Mouse (Mus musculus) liver, embryonic 13.5 days (tissue): ENCODE measurements around the gene Lnx1. TPM values are rescaled to one million over a fixed set of nuclear protein-coding genes. Genes with fewer than 3 reads are reported as not detected.

Experiments used
- ATAC-seq: fragments of 200-750 bp; cut with Nextera tagmentation; 2 replicates; pipeline ENCODE4 v1.8.0; 2017; ENCODE audit warnings: low read depth, mild to moderate bottlenecking, moderate number of reproducible peaks, moderate library complexity
- DNase-seq: peaks from one replicate; pipeline ENCODE4 v3.0.0; 2022
- H3K27ac ChIP-seq: fragments of 300-500 bp; sonication (generic); 2 replicates; pipeline ENCODE4 v1.5.1; 2015; ENCODE audit warnings: moderate library complexity, mild to moderate bottlenecking, inconsistent platforms
- H3K27me3 ChIP-seq: fragments of 300-500 bp; sonication (generic); 2 replicates; pipeline ENCODE4 v1.6.1; 2015; ENCODE audit warnings: mild to moderate bottlenecking, inconsistent platforms
- H3K36me3 ChIP-seq: fragments of 300-500 bp; sonication (generic); 2 replicates; pipeline ENCODE4 v1.6.1; 2015; ENCODE audit warnings: mild to moderate bottlenecking, inconsistent platforms
- H3K4me1 ChIP-seq: fragments of 300-500 bp; sonication (generic); replicated peaks from 2 replicates; pipeline ENCODE4 v1.6.1; 2015; ENCODE audit warnings: inconsistent platforms
- H3K4me2 ChIP-seq: fragments of 300-500 bp; sonication (generic); 2 replicates; pipeline ENCODE4 v1.6.1; 2015; ENCODE audit warnings: inconsistent platforms, mild to moderate bottlenecking, moderate library complexity
- H3K4me3 ChIP-seq: fragments of 300-500 bp; sonication (generic); replicated peaks from 2 replicates; pipeline ENCODE4 v1.5.1; 2015; ENCODE audit warnings: mild to moderate bottlenecking, inconsistent platforms
- H3K9ac ChIP-seq: fragments of 300-500 bp; sonication (generic); 2 replicates; pipeline ENCODE4 v1.6.1; 2015; ENCODE audit warnings: mild to moderate bottlenecking, inconsistent platforms
- H3K9me3 ChIP-seq: fragments of 300-500 bp; sonication (generic); replicated peaks from 2 replicates; pipeline ENCODE4 v1.6.1; 2016; ENCODE audit warnings: inconsistent platforms
- WGBS: fragments of 180-500 bp; shearing (Covaris S2); methylation state at CpG from one replicate; pipeline ENCODE4 v1.1.7; 2015; ENCODE audit not compliant: insufficient replicate concordance; 5-methylcytosine and 5-hydroxymethylcytosine counted together
- polyA plus RNA-seq: library from polyadenylated mRNA; unstranded; fragments of >200 nt; fragmentation: Nextera tagmentation; extraction: Ambion mirVana; gene quantifications from 2 replicates; pipeline ENCODE4 v1.2.1, GENCODE M21; 2015

Gene Lnx1
- polyA plus RNA-seq, 1 experiment from 2014 or later, result 0.03 TPM

DNA sequence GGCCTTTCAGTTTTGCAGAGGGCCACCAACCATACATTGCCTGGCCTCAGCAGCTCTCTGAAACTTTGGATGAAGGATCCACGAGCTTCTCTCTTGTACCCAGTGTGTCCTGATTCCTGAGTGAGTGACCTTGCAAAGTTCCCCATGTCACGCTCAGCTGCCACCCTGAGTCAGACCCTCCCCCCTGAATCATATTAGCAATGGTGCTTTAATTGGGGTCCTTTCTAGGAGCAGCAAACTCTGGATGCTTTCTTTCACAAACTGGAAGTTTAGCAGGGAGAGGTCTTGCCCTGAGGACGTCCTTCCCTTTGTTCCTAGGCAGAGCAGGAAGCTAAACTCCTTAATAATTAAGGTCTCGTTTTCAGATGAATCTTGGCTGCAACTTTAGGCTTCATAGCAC lies 22.8 kb upstream of the Lnx1 start:
- Histone ChIP-seq H3K27me3 (no peaks in the 10 kb centered on the region), H3K9ac (no peak overlapping the region), H3K4me3 (no peak overlapping the region), H3K27ac (no peak overlapping the region), H3K4me2 (no peak overlapping the region), H3K4me1 (no peaks in the 10 kb centered on the region), H3K9me3 (no peaks in the 10 kb centered on the region), H3K36me3 (no peaks in the 10 kb centered on the region)
- DNase-seq, result no peak
- ATAC-seq, result no peak
- WGBS, result 36% methylated on average over 4 of the region's 4 CpGs

DNA sequence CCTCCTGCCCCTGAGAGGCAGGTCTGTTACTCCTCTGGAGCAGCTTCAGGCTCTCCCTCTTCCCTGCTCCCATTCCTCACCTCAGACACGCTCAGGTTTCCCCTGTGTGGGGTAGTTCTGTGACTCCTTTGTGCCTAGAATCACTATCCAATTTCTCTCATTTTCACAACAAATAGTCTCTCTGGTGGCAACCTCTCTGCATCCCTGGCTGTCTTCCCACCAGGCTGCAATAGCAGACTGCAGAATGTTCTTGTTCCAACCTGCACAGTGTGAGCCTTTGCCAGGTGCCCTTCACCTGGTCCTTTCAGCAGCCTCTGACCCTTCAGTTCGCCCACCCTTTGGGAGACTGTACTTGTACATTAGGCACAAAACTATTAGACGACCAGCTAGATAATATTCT lies 19.1 kb upstream of the Lnx1 start:
- H3K4me1 ChIP-seq, result no peaks in the 10 kb centered on the region
- H3K9me3 ChIP-seq, result no peaks in the 10 kb centered on the region
- ATAC-seq, result no peak

DNA sequence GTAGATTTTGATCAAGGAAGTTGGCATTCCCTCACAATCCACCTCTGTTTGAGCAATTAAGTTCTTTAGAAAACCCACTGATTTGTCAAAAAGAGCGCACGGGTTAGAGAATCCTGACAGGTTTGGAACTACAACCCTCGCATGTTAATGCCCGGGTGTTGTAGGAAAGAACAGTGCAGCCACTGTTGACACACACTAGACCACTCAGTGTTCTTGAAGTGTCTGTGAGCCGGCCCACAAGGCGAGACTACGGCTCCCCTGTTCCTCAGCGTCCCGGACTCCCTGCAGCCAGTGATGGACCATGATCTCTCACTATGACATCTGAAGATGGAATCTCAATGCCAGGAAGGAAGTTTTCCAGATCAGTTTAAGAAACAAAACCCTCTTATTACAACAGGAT lies 17.9 kb upstream of the Lnx1 start:
- Histone ChIP-seq H3K36me3 (no peaks in the 10 kb centered on the region), H3K4me1 (no peaks in the 10 kb centered on the region), H3K9ac (no peak overlapping the region), H3K27ac (no peak overlapping the region), H3K9me3 (no peaks in the 10 kb centered on the region), H3K27me3 (no peaks in the 10 kb centered on the region), H3K4me2 (no peak overlapping the region), H3K4me3 (no peak overlapping the region)
- WGBS, result 70% methylated on average over 9 of the region's 9 CpGs
- ATAC-seq (no peak), DNase-seq (no peak)

More for the DNA sequence above, 19.1 kb upstream of the Lnx1 start:
- Histone ChIP-seq H3K4me2 (no peak overlapping the region), H3K9ac (no peak overlapping the region), H3K27ac (no peak overlapping the region), H3K36me3 (no peaks in the 10 kb centered on the region), H3K27me3 (no peaks in the 10 kb centered on the region), H3K4me3 (no peak overlapping the region)
- 49% methylated on average over 3 of the region's 3 CpGs for WGBS
- DNase-seq, result no peak

DNA sequence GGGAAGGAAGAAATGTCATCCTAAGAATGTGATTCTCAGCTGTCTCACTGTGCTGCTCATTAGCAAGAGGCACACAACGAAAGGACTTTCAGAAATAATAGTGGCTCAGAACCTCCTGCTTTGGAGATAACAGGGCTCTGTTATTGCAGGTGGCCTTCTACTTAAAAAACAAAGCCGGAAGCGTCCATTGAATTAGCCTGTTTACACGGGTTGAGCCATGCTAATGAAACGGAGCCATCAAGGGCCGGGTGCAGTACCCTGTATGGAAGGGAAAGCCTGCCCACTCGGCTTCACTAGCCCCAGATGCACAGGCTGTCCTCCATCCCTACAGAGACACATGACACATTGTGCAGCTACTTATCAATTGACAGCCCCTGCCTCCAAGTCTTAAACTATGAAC lies 13.5 kb upstream of the Lnx1 start:
- WGBS, result 43% methylated on average over 7 of the region's 7 CpGs
- H3K27ac ChIP-seq, result no peak overlapping the region
- no peak overlapping the region for H3K4me3 ChIP-seq

DNA sequence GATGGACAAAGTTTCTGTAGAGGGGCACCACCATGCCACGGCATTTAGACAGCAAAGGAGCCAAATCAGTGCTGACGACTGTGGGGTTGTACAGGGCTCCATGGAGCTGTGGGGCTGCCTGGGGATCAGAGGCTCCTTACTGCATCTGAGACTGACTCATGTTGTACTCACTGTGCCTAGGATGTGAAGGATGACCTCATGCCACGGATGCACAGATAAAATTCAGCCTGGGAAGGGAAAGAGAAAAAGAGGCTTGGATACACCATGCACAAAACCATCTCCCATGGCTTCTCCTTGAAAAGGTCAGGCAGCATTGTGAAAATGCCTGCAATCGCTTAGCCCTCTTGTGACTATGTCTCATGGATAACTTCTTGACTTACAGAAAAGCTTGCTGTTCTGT lies 10.1 kb upstream of the Lnx1 start:
- H3K4me3 ChIP-seq, result no peak overlapping the region
- DNase-seq (no peak), ATAC-seq (no peak)
- no peaks in the 10 kb centered on the region for H3K27me3 ChIP-seq
- no peaks in the 10 kb centered on the region for H3K36me3 ChIP-seq
- no peak overlapping the region for H3K4me2 ChIP-seq
- H3K9ac ChIP-seq, result no peak overlapping the region
- no peaks in the 10 kb centered on the region for H3K9me3 ChIP-seq
- no peaks in the 10 kb centered on the region for H3K4me1 ChIP-seq
- 45% methylated on average over 4 of the region's 4 CpGs for WGBS
- H3K27ac ChIP-seq, result no peak overlapping the region

More for the DNA sequence above, 13.5 kb upstream of the Lnx1 start:
- Histone ChIP-seq H3K4me1 (no peaks in the 10 kb centered on the region), H3K27me3 (no peaks in the 10 kb centered on the region), H3K36me3 (no peaks in the 10 kb centered on the region), H3K9me3 (no peaks in the 10 kb centered on the region), H3K9ac (no peak overlapping the region), H3K4me2 (no peak overlapping the region)
- DNase-seq (no peak), ATAC-seq (no peak)

DNA sequence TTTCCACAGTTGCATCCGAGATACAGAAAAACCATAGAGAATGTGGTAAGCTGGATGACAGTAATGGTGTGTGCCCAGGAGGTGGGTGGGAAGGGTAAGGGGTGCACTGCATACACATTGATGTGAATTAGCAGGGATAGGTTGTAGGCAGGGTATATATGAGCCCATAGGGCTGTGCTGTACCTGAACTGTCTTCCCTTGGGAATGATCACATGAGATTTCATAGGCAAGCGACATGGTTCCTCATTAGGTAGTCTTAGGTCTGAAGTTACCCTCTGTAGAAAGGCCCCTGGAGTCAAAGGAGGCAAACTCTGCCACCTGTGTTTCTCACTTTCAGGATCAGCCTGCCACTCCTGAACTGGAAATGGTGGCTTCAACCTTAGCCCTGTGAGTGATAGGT lies 9.3 kb upstream of the Lnx1 start:
- Histone ChIP-seq H3K4me3 (no peak overlapping the region), H3K4me2 (no peak overlapping the region), H3K36me3 (no peaks in the 10 kb centered on the region), H3K4me1 (no peaks in the 10 kb centered on the region), H3K27ac (no peak overlapping the region), H3K27me3 (no peaks in the 10 kb centered on the region), H3K9me3 (no peaks in the 10 kb centered on the region), H3K9ac (no peak overlapping the region)
- WGBS, result 64% methylated on average over 2 of the region's 2 CpGs
- ATAC-seq, result no peak
- no peak for DNase-seq

DNA sequence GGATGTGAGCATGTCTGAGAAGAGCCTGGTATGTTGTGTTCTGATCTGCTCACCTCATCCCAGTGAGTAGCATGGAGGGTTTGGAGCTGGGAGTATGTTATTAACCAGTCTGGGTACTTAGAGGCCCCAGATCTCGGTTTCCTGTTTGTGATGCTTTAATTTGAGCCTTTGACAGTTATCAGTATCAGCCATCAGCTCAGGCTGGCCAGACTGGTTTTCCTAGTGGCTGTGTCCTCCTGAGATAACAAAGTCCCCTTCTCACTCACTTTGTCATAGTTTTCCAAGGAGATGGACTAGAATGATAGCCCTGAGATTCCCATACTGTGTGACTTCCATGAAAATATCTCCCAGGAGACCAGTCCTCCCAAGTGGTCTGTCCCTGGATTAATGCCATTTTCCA lies 8.3 kb upstream of the Lnx1 start:
- WGBS, result 4% methylated on average over 1 of the region's 1 CpGs
- Histone ChIP-seq H3K9me3 (no peaks in the 10 kb centered on the region), H3K27ac (no peak overlapping the region), H3K4me3 (no peak overlapping the region), H3K27me3 (no peaks in the 10 kb centered on the region), H3K4me2 (no peak overlapping the region), H3K4me1 (no peaks in the 10 kb centered on the region), H3K36me3 (no peaks in the 10 kb centered on the region), H3K9ac (no peak overlapping the region)
- DNase-seq, result no peak
- no peak for ATAC-seq

DNA sequence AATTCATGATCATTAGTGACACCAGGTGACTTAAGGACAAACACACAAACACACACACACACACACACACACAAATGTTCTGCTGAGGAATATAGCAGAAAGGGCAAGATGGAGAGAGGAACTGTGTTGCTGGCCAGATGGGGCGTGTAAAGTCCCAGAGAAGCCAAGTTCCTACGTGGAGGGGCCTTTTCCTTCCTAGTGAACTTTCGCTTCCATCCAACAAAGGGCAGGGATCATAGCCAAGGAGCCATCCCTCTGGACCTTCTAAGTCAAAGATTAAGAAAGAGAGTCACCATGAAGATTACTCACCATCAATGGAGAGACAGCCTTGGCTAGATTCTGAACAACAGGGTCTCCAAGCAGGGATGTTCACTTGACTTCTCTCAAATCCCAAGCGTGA lies 7.5 kb upstream of the Lnx1 start:
- no peaks in the 10 kb centered on the region for H3K9me3 ChIP-seq

DNA sequence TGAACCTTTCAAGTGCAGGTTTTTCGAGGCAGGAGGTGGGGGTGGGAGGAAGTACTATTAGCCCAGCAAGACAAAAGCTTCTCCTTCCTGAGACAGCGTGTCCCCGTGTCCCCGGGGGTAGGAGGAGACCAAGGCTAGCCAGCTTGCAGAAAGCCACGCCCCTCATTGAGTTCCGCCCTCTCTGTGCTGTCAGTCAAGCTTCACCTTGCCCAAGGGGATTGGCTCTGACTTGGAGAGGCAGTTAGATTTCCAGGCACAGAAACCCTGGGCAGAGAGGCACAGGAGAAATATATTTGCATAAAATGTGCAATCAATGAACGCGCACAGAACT lies 1.7 kb upstream of the Lnx1 start:
- Histone ChIP-seq H3K4me2 (peak overlapping the region; percentile 60), H3K4me1 (peaks cover 10% of the 10 kb centered on the region), H3K9ac (no peak overlapping the region), H3K36me3 (no peaks in the 10 kb centered on the region), H3K27me3 (no peaks in the 10 kb centered on the region), H3K27ac (no peak overlapping the region), H3K9me3 (no peaks in the 10 kb centered on the region), H3K4me3 (peak overlapping the region; percentile 53)
- ATAC-seq, result peak; percentile 93
- WGBS, result under 1% methylated on average over 8 of the region's 8 CpGs
- peak; percentile 66 for DNase-seq

More for the DNA sequence above, 7.5 kb upstream of the Lnx1 start:
- Histone ChIP-seq H3K36me3 (no peaks in the 10 kb centered on the region), H3K27ac (no peak overlapping the region), H3K4me1 (no peaks in the 10 kb centered on the region), H3K9ac (no peak overlapping the region), H3K4me2 (no peak overlapping the region), H3K27me3 (no peaks in the 10 kb centered on the region), H3K4me3 (no peak overlapping the region)
- DNase-seq (no peak), ATAC-seq (no peak)
- WGBS, result 55% methylated on average over 4 of the region's 4 CpGs

DNA sequence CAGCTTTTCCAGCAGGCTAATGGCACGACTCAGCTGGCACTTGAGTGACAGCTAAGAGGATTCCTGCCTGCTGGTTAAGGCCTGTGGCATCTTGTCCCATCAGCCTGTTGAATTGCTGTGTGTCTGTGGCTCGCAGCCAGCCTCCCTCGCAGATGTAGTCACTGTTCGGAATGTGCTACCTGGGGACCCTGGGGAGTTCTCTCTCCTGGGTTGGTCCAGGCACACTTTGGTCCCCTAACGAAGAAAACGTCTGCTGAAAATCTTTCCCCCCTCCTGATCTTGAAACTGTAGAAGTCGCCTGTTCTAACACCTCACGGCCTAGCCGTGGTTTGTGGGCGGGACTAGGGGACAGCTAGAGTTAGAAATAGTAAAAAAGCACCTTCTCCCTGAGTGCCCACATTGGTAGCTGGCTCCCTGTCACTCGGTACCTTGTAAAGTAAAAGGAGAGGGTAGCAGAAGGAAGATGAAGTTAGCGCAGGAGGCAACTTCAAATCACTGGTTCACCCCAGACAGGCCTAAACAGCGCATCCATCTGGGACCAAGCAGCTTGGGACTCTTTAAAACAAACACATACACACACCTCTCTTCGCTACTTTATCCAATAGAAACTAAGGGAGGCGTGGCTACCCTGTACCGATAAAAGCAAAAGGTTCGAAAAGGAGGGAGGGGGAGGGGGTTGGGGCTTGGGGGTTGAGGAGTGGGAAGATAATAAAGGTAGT lies 1.2 kb upstream of the Lnx1 start:
- WGBS, result 19% methylated on average over 17 of the region's 17 CpGs
- Histone ChIP-seq H3K4me3 (peak overlapping the region; percentile 53), H3K27me3 (no peaks in the 10 kb centered on the region), H3K9ac (no peak overlapping the region), H3K4me2 (peak overlapping the region; percentile 60), H3K4me1 (peaks cover 10% of the 10 kb centered on the region), H3K27ac (no peak overlapping the region), H3K9me3 (no peaks in the 10 kb centered on the region), H3K36me3 (no peaks in the 10 kb centered on the region)
- no peak for DNase-seq
- peak; percentile 86 for ATAC-seq

DNA sequence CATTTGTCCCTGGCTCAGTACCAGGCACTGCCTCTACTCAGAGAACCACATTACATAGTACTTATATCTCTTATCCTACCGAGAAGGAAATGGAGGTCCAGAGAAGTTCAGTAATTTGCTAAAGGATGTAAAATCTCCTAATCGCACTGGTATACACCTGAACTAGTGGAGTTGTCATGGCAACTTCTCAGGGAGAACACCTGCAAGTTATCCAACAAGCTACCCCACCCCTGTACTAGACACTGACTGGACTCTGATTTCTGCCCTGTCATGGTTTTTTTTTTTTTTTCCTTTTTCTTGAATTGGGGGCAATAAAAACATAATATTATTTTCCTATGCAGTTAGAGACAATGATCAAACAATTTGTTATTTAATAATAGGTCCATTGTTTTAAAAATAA lies 1.8 kb downstream of the Lnx1 start:
- DNase-seq, result no peak
- H3K9me3 ChIP-seq, result no peaks in the 10 kb centered on the region
- H3K27ac ChIP-seq, result no peak overlapping the region
- 65% methylated on average over 2 of the region's 2 CpGs for WGBS
- no peaks in the 10 kb centered on the region for H3K27me3 ChIP-seq
- H3K4me2 ChIP-seq, result no peak overlapping the region
- no peak for ATAC-seq
- no peak overlapping the region for H3K9ac ChIP-seq
- H3K4me3 ChIP-seq, result no peak overlapping the region
- H3K4me1 ChIP-seq, result peaks cover 10% of the 10 kb centered on the region
- H3K36me3 ChIP-seq, result no peaks in the 10 kb centered on the region

DNA sequence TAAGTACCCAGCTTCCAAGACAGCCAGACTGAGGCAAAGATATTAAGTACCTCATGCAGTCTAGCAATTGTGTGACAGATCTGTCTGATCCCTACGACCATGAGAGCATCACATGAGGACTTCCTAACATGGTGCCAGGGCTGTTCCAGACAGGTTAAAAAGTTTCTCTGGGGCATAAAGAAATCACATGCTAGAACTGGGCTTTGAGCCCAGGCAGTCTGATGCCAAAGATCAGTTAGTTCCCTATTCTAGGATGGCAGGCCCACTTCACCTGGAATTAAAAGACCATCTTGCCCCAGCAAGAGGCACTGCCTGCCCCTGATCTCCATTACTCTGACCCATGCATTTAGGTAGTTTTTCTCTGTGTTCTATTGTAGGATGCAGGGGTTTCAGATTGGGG lies 3.0 kb downstream of the Lnx1 start:
- no peaks in the 10 kb centered on the region for H3K27me3 ChIP-seq
- no peaks in the 10 kb centered on the region for H3K36me3 ChIP-seq
- DNase-seq (no peak), ATAC-seq (no peak)
- no peak overlapping the region for H3K9ac ChIP-seq
- H3K9me3 ChIP-seq, result no peaks in the 10 kb centered on the region
- no peak overlapping the region for H3K27ac ChIP-seq
- no peak overlapping the region for H3K4me3 ChIP-seq
- WGBS, result 64% methylated on average over 1 of the region's 1 CpGs
- no peak overlapping the region for H3K4me2 ChIP-seq
- H3K4me1 ChIP-seq, result peaks cover 9% of the 10 kb centered on the region
